Mouse (Mus musculus) megakaryocyte, adult 5-6 weeks (primary cell): ENCODE results near the gene Olfr1381. TPM values are rescaled to one million over a fixed set of nuclear protein-coding genes. Genes with fewer than 3 reads are reported as not detected.
"Not testable (repeated sequence)": the region's sequence is repeated elsewhere in the genome, so short reads cannot be mapped to it uniquely, and the experiment has no call there.

ENCODE experiments used
- ATAC-seq: 2 replicates; pipeline ENCODE4 v1.8.0; 2016; ENCODE audit warnings: mild to moderate bottlenecking, inconsistent platforms; ENCODE audit not compliant: poor library complexity, severe bottlenecking
- total RNA-seq, 2 experiments: library from RNA; stranded (forward) in 1 of 2; stranded (reverse) in 1 of 2; fragments of 153-499, 151-499 nt in 1 of 2; fragments of 221-1000, 200-1000 nt in 1 of 2; gene quantifications; 2 replicates each; pipeline versions ENCODE4 v1.2.3 to v1.2.4; 2015 to 2017

Gene Olfr1381
- total RNA-seq (2015) (not detected in 2 replicates), total RNA-seq (2017) (not detected in 2 replicates)

- ATAC-seq = not testable (repeated sequence)
These were observed at the start of gene Olfr1381 for GRCm38 (mm10) chr11:49543149-49543548. TSS of gene Olfr1381 (plus strand) at chr11:49543449.

- no peak for ATAC-seq
These were observed 25.2 kb upstream of the Olfr1381 start for GRCm38 (mm10) chr11:49518086-49518485.

GRCm38 (mm10) chr11:49519348-49519747 lies 23.9 kb upstream of the Olfr1381 start, which contains the start of gene Olfr1383:
TSS of gene Olfr1383 (plus strand) at chr11:49519648.
- ATAC-seq = no peak

- no peak for ATAC-seq
These were observed 15.3 kb upstream of the Olfr1381 start, which contains the start of gene Olfr1382 for GRCm38 (mm10) chr11:49527947-49528346. TSS of gene Olfr1382 (plus strand) at chr11:49528247.

DNA sequence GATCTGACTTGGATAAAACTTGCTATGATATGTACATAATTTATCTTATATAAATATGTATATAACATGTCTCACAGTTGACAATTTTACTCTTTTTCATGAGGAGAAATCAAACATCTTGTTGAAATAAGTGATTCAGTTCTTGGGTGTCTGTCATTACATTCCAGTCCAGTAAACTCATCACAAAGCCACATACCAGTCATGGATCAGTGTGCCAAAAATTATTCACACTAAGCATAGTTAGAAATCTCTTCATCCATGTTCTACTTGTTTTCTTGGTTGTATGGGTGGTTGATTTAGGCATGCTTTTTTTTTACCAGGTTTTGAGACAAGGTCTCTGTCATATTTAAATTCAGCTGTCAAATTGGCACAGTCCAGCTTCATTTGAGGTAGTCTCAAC lies 10.5 kb upstream of the Olfr1381 start:
- no peak for ATAC-seq

DNA sequence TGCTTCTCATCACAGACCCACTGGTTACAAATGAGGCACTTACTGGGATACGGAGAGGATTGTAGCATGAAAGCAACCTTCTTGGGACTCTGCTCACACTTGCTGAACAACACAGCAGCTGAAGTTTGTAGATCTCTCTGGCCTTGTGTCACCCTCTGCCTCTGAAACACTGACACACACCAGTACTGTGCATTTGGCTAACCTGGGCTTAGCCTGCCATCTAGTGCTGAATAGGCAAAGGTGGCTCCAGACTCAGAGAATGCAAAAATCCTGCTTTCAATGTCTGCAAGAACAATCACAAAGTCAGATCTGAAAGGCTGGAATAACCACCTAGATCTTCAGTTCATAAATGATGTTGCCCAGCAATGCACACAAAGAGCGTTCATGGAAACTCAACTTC lies 6.6 kb upstream of the Olfr1381 start:
- ATAC-seq = not testable (repeated sequence)

- ATAC-seq = not testable (repeated sequence)
These were observed 10.8 kb downstream of the Olfr1381 start for GRCm38 (mm10) chr11:49554033-49554432.

DNA sequence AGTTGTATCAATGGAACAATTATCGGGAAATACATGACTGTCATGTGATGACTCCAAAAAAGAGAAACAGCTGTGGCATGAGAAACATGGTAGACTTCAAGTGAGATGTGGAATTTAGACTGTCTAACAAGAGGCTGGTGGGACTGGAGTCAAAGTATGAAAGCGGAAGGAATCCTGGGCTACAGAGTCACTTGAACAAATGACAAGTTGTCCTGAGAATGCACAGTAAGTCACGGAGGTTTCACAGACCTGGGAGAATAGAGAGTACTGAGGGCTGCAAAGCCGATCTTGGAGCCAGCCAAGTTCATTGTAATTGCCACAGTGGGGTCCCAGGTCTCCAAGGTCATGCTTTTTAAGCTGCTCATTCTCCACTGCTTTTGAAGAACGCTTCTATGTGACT lies 13.3 kb downstream of the Olfr1381 start, which contains the start of gene Olfr1380:
Gene Olfr1380, plus strand, starts transcription at position 301 of the 400 bp plus-strand sequence.
- ATAC-seq = not testable (repeated sequence)

GRCm38 (mm10) chr11:49575054-49575453 lies 31.8 kb downstream of the Olfr1381 start:
- ATAC-seq = not testable (repeated sequence)

DNA sequence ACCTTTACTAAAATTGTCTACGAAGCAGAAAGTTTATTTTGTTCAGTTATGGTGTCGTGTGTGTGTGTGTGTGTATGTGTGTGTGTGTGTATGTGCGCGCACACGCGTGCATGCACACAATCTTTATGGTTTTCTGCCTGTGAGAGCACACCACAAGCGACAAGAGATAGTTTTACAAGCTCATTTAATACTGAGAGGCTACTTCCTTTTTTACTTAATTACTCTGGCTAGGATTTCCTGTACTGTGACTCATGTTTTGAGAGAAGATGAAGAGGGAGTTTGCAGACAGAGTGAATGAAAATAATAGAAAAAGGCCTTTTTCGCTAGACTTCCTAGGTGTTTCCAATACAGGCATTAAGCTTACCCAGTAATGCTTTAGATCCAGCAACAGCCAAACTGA lies 37.2 kb downstream of the Olfr1381 start:
- ATAC-seq = not testable (repeated sequence)

- ATAC-seq = no peak
These were observed 47.0 kb downstream of the Olfr1381 start for GRCm38 (mm10) chr11:49590213-49590612.

- ATAC-seq = not testable (repeated sequence)
These were observed 53.9 kb downstream of the Olfr1381 start for GRCm38 (mm10) chr11:49597149-49597548.

Other genes starting within 250 kb of the Olfr1381 start
- not detected in 2 replicates for gene Olfr10, start 238.7 kb upstream of the Olfr1381 start, total RNA-seq (2015)
- gene Olfr10, start 238.7 kb upstream of the Olfr1381 start, total RNA-seq (2017) = not detected in 2 replicates
- not detected in 2 replicates for gene Olfr1391, start 220.7 kb upstream of the Olfr1381 start, total RNA-seq (2015)
- gene Olfr1391, start 220.7 kb upstream of the Olfr1381 start, total RNA-seq (2017) = not detected in 2 replicates
- gene Olfr1390, start 208.3 kb upstream of the Olfr1381 start, total RNA-seq (2015) = not detected in 2 replicates
- gene Olfr1390, start 208.3 kb upstream of the Olfr1381 start, total RNA-seq (2017) = not detected in 2 replicates
- gene Olfr1389, start 120.4 kb upstream of the Olfr1381 start, total RNA-seq (2015) = not detected in 2 replicates
- not detected in 2 replicates for gene Olfr1389, start 120.4 kb upstream of the Olfr1381 start, total RNA-seq (2017)
- 0.13 TPM in 1 of 2 replicates, not detected in the other for gene Olfr1388, start 106.8 kb upstream of the Olfr1381 start, total RNA-seq (2015)
- gene Olfr1388, start 106.8 kb upstream of the Olfr1381 start, total RNA-seq (2017) = 0.29 and 0.65 TPM in 2 replicates
- not detected in 2 replicates for gene Olfr1387, start 88.1 kb upstream of the Olfr1381 start, total RNA-seq (2015)
- gene Olfr1387, start 88.1 kb upstream of the Olfr1381 start, total RNA-seq (2017) = not detected in 2 replicates
- not detected in 2 replicates for gene Olfr1386, start 78.4 kb upstream of the Olfr1381 start, total RNA-seq (2015)
- gene Olfr1386, start 78.4 kb upstream of the Olfr1381 start, total RNA-seq (2017) = not detected in 2 replicates
- not detected in 2 replicates for gene Olfr1385, start 54.4 kb upstream of the Olfr1381 start, total RNA-seq (2015)
- not detected in 2 replicates for gene Olfr1385, start 54.4 kb upstream of the Olfr1381 start, total RNA-seq (2017)
- not detected in 2 replicates for gene Olfr1384, start 36.7 kb upstream of the Olfr1381 start, total RNA-seq (2015)
- gene Olfr1384, start 36.7 kb upstream of the Olfr1381 start, total RNA-seq (2017) = not detected in 2 replicates
- not detected in 2 replicates for gene Olfr1383, start 23.8 kb upstream of the Olfr1381 start, total RNA-seq (2015)
- not detected in 2 replicates for gene Olfr1383, start 23.8 kb upstream of the Olfr1381 start, total RNA-seq (2017)
- not detected in 2 replicates for gene Olfr1382, start 15.2 kb upstream of the Olfr1381 start, total RNA-seq (2015)
- gene Olfr1382, start 15.2 kb upstream of the Olfr1381 start, total RNA-seq (2017) = not detected in 2 replicates
- not detected in 2 replicates for gene Olfr1380, start 13.4 kb downstream of the Olfr1381 start, total RNA-seq (2015)
- not detected in 2 replicates for gene Olfr1380, start 13.4 kb downstream of the Olfr1381 start, total RNA-seq (2017)
- gene Flt4, start 65.8 kb downstream of the Olfr1381 start, total RNA-seq (2015) = 0.09 TPM in 1 of 2 replicates, not detected in the other
- gene Flt4, start 65.8 kb downstream of the Olfr1381 start, total RNA-seq (2017) = not detected in 2 replicates
- not detected in 2 replicates for gene Scgb3a1, start 120.2 kb downstream of the Olfr1381 start, total RNA-seq (2015)
- not detected in 2 replicates for gene Scgb3a1, start 120.2 kb downstream of the Olfr1381 start, total RNA-seq (2017)
- 65.2 and 67.0 TPM in 2 replicates for gene Cnot6, start 169.3 kb downstream of the Olfr1381 start, total RNA-seq (2015)
- 45.4 and 58.5 TPM in 2 replicates for gene Cnot6, start 169.3 kb downstream of the Olfr1381 start, total RNA-seq (2017)